Mouse (Mus musculus): ENCODE measurements around the gene Tfb1m.

Gene Tfb1m

GRCm38 (mm10) chr17:3506508-3506907 lies 51.1 kb downstream of the Tfb1m start:
- no peak for DNase-seq

GRCm38 (mm10) chr17:3505711-3506110 lies 51.9 kb downstream of the Tfb1m start:
- no peak for DNase-seq

- DNase-seq, result no peak
These were observed 56.6 kb downstream of the Tfb1m start for GRCm38 (mm10) chr17:3500936-3501335.

- no peak for DNase-seq
These were observed 57.5 kb downstream of the Tfb1m start for GRCm38 (mm10) chr17:3500076-3500475.

- no peak for DNase-seq
These were observed 58.1 kb downstream of the Tfb1m start for GRCm38 (mm10) chr17:3499468-3499867.

GRCm38 (mm10) chr17:3498580-3498979 lies 59.0 kb downstream of the Tfb1m start:
- DNase-seq, result no peak

- no peak for DNase-seq
These were observed 59.5 kb downstream of the Tfb1m start for GRCm38 (mm10) chr17:3498086-3498485.

GRCm38 (mm10) chr17:3496080-3496479 lies 61.5 kb downstream of the Tfb1m start:
- no peak for DNase-seq

GRCm38 (mm10) chr17:3495576-3495975 lies 62.0 kb downstream of the Tfb1m start:
- DNase-seq, result no peak

- DNase-seq, result no peak
These were observed 65.9 kb downstream of the Tfb1m start for GRCm38 (mm10) chr17:3491667-3492066.

GRCm38 (mm10) chr17:3491065-3491464 lies 66.5 kb downstream of the Tfb1m start:
- no peak for DNase-seq

- DNase-seq, result no peak
These were observed 67.2 kb downstream of the Tfb1m start for GRCm38 (mm10) chr17:3490216-3490895.

GRCm38 (mm10) chr17:3487721-3488601 lies 69.6 kb downstream of the Tfb1m start:
- DNase-seq, result no peak

GRCm38 (mm10) chr17:3487211-3487610 lies 70.4 kb downstream of the Tfb1m start:
- no peak for DNase-seq

- DNase-seq, result no peak
These were observed 71.7 kb downstream of the Tfb1m start for GRCm38 (mm10) chr17:3485851-3486250.

- no peak for DNase-seq
These were observed 74.5 kb downstream of the Tfb1m start for GRCm38 (mm10) chr17:3483091-3483490.

- peak; percentile 64 for DNase-seq
These were observed 75.7 kb downstream of the Tfb1m start for GRCm38 (mm10) chr17:3481576-3482575.

GRCm38 (mm10) chr17:3476546-3476945 lies 81.0 kb downstream of the Tfb1m start:
- no peak for DNase-seq

GRCm38 (mm10) chr17:3472018-3472417 lies 85.6 kb downstream of the Tfb1m start:
- no peak for DNase-seq

Data from cerebellum, adult 11-12 months (tissue).